Mouse (Mus musculus) limb, embryonic 15.5 days (tissue): ENCODE measurements around the gene 1700018F24Rik. TPM values are rescaled to one million over a fixed set of nuclear protein-coding genes. Genes with fewer than 3 reads are reported as not detected.

Source experiments
- ATAC-seq: fragments of 200-750 bp; cut with Nextera tagmentation; 2 replicates; pipeline ENCODE4 v1.8.0; 2017; ENCODE audit warnings: low read depth, moderate TSS enrichment; ENCODE audit not compliant: insufficient number of reproducible peaks, low FRiP score, low TSS enrichment
- H3K27ac ChIP-seq: fragments of 300-500 bp; sonication (generic); 2 replicates; pipeline ENCODE4 v1.5.1; 2015; ENCODE audit warnings: moderate library complexity, mild to moderate bottlenecking, inconsistent platforms
- H3K27me3 ChIP-seq: fragments of 300-500 bp; sonication (generic); 2 replicates; pipeline ENCODE4 v1.6.1; 2015; ENCODE audit warnings: inconsistent platforms
- H3K36me3 ChIP-seq: fragments of 300-500 bp; sonication (generic); 2 replicates; pipeline ENCODE4 v1.6.1; 2015; ENCODE audit warnings: inconsistent platforms
- H3K4me1 ChIP-seq: fragments of 300-500 bp; sonication (generic); 2 replicates; pipeline ENCODE4 v1.6.1; 2015; ENCODE audit warnings: inconsistent platforms
- H3K4me2 ChIP-seq: fragments of 300-500 bp; sonication (generic); 2 replicates; pipeline ENCODE4 v1.6.1; 2015; ENCODE audit warnings: mild to moderate bottlenecking, inconsistent platforms
- H3K4me3 ChIP-seq: fragments of 300-500 bp; sonication (generic); 2 replicates; pipeline ENCODE4 v1.5.1; 2015; ENCODE audit warnings: mild to moderate bottlenecking, inconsistent platforms
- H3K9ac ChIP-seq: fragments of 300-500 bp; sonication (generic); 2 replicates; pipeline ENCODE4 v1.6.1; 2015; ENCODE audit warnings: inconsistent platforms
- H3K9me3 ChIP-seq: fragments of 300-500 bp; sonication (generic); 2 replicates; pipeline ENCODE4 v1.6.1; 2016; ENCODE audit warnings: inconsistent platforms
- WGBS: fragments of 180-500 bp; shearing (Covaris S2); methylation state at CpG from one replicate; pipeline ENCODE4 v1.1.7; 2015; 5-methylcytosine and 5-hydroxymethylcytosine counted together
- polyA plus RNA-seq: library from polyadenylated mRNA; unstranded; fragments of >200 nt; fragmentation: Nextera tagmentation; extraction: Ambion mirVana; gene quantifications from 2 replicates; pipeline ENCODE4 v1.2.1, GENCODE M21; 2015

Gene 1700018F24Rik
- polyA plus RNA-seq, 1 experiment from 2014 or later, result not detected

GRCm38 (mm10) chr5:145083632-145084451 is 41.1 kb downstream of the 1700018F24Rik start, which contains the start of the genes Arpc1a and Kpna7:
TSS of gene Arpc1a (plus strand) at chr5:145083830.
TSS of gene Kpna7 (minus strand) at chr5:145084030.
- Histone ChIP-seq H3K9me3 (no peaks in the 10 kb centered on the region), H3K36me3 (0 out of 2 replicates have a peak, but pooled peaks cover 8% of the 10 kb centered on the region), H3K4me2 (peak within 1 kb of the TSS; percentile 56), H3K4me3 (peak within 1 kb of the TSS; percentile 86), H3K27ac (peak within 1 kb of the TSS; percentile 84), H3K4me1 (peaks cover 10% of the 10 kb centered on the region), H3K27me3 (no peaks in the 10 kb centered on the region), H3K9ac (peak within 1 kb of the TSS; percentile 98)
- peak; percentile 92 for ATAC-seq
- under 1% methylated on average over 54 of the region's 54 CpGs for WGBS

GRCm38 (mm10) chr5:145084822-145085221 is 42.0 kb downstream of the 1700018F24Rik start:
- Histone ChIP-seq H3K36me3 (0 out of 2 replicates have a peak, but pooled peaks cover 8% of the 10 kb centered on the region), H3K4me1 (peaks cover 10% of the 10 kb centered on the region), H3K27ac (no peak overlapping the region), H3K4me2 (peak overlapping the region; percentile 56), H3K9ac (peak overlapping the region; percentile 98; the same call in 1 of the 2 replicates), H3K9me3 (no peaks in the 10 kb centered on the region), H3K4me3 (peak overlapping the region; percentile 86), H3K27me3 (no peaks in the 10 kb centered on the region)
- ATAC-seq, result no peak
- 67% methylated on average over 2 of the region's 2 CpGs for WGBS

- no peak overlapping the region for H3K9ac ChIP-seq
- no peak overlapping the region for H3K4me3 ChIP-seq
- no peak overlapping the region for H3K27ac ChIP-seq
- WGBS, result 95% methylated on average over 2 of the region's 2 CpGs
- H3K9me3 ChIP-seq, result no peaks in the 10 kb centered on the region
- ATAC-seq, result no peak
- H3K4me1 ChIP-seq, result peaks cover 10% of the 10 kb centered on the region
- H3K27me3 ChIP-seq, result no peaks in the 10 kb centered on the region
- H3K36me3 ChIP-seq, result peaks cover 29% of the 10 kb centered on the region
- no peak overlapping the region for H3K4me2 ChIP-seq
Measured at GRCm38 (mm10) chr5:145088186-145088585, 45.4 kb downstream of the 1700018F24Rik start.

- H3K4me3 ChIP-seq, result no peak overlapping the region
- peaks cover 45% of the 10 kb centered on the region for H3K36me3 ChIP-seq
Measured at GRCm38 (mm10) chr5:145089878-145090277, 47.1 kb downstream of the 1700018F24Rik start.

More at GRCm38 (mm10) chr5:145089878-145090277, 47.1 kb downstream of the 1700018F24Rik start:
- no peak for ATAC-seq
- Histone ChIP-seq H3K4me1 (peaks cover 4% of the 10 kb centered on the region), H3K4me2 (no peak overlapping the region), H3K27ac (no peak overlapping the region), H3K9me3 (no peaks in the 10 kb centered on the region), H3K27me3 (no peaks in the 10 kb centered on the region), H3K9ac (no peak overlapping the region)
- WGBS, result 88% methylated on average over 3 of the region's 3 CpGs

Other genes starting within 250 kb of the 1700018F24Rik start
- gene Smurf1, start 77.1 kb upstream of the 1700018F24Rik start, polyA plus RNA-seq, result 16.3 and 18.3 TPM in 2 replicates
- not detected in 2 replicates for gene Gm4871, start 10.2 kb upstream of the 1700018F24Rik start, polyA plus RNA-seq
- 143 and 147 TPM in 2 replicates for gene Arpc1a, start 40.8 kb downstream of the 1700018F24Rik start, polyA plus RNA-seq
- gene Kpna7, start 41.0 kb downstream of the 1700018F24Rik start, polyA plus RNA-seq, result not detected in 2 replicates
- 389 and 480 TPM in 2 replicates for gene Arpc1b, start 71.2 kb downstream of the 1700018F24Rik start, polyA plus RNA-seq
- 89.2 and 95.1 TPM in 2 replicates for gene Pdap1, start 97.2 kb downstream of the 1700018F24Rik start, polyA plus RNA-seq
- 168 and 184 TPM in 2 replicates for gene Bud31, start 97.4 kb downstream of the 1700018F24Rik start, polyA plus RNA-seq
- gene Ptcd1, start 124.1 kb downstream of the 1700018F24Rik start, polyA plus RNA-seq, result 17.2 TPM in 2 replicates
- 40.7 and 40.8 TPM in 2 replicates for gene Cpsf4, start 124.2 kb downstream of the 1700018F24Rik start, polyA plus RNA-seq
- gene Atp5j2, start 149.1 kb downstream of the 1700018F24Rik start, polyA plus RNA-seq, result 590 and 623 TPM in 2 replicates
- gene Zkscan14, start 158.9 kb downstream of the 1700018F24Rik start, polyA plus RNA-seq, result 11.1 and 11.7 TPM in 2 replicates
- 13.3 and 13.6 TPM in 2 replicates for gene Zkscan5, start 161.6 kb downstream of the 1700018F24Rik start, polyA plus RNA-seq
- 32.3 and 33.2 TPM in 2 replicates for gene Zfp655, start 188.7 kb downstream of the 1700018F24Rik start, polyA plus RNA-seq
- 0.25 and 0.92 TPM in 2 replicates for gene Zscan25, start 237.5 kb downstream of the 1700018F24Rik start, polyA plus RNA-seq